Mouse (Mus musculus) heart, adult 18-20 months (tissue): ENCODE data around the gene Pth2r. TPM values are rescaled to one million over a fixed set of nuclear protein-coding genes. Genes with fewer than 3 reads are reported as not detected.

Source experiments
- DNase-seq, 2 experiments: peaks; one replicate each; pipeline ENCODE4 v3.0.0; 2021 to 2022; ENCODE audit warnings: mixed read lengths in 1 of 2
- long read RNA-seq, 2 experiments: library from polyadenylated mRNA; stranded (forward); transcript quantifications; one replicate each; pipeline ENCODE4 v2.0.0; 2021
- total RNA-seq, 2 experiments: library from RNA; stranded (reverse); gene quantifications; 2 replicates each; pipeline ENCODE4 v1.2.3; 2021

Pth2r gene
- total RNA-seq = not detected
- long read RNA-seq, experiment 1 = 0 reads
- long read RNA-seq, experiment 2 = 0 reads

DNA sequence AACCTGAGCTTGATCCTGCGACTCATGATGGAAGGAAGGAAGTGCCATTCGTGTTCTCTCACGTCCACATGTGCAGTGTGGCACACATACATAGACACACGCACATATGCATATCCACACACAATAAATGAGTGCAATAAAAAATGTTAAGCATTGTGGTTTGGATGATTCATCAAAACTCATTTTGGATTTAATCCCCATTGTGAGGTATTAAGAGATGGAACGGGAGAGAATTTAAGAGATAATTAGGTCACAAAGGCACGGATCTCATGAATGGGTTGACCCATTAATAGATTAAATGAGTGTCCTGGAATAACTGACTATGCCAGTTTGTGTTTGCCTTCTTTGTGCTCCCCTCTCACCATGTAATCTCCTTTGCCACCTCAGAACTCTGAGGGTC is at the start of gene Pth2r:
Gene Pth2r, plus strand, starts transcription at position 301 of the 400 bp plus-strand sequence.
- DNase-seq = no peak

DNA sequence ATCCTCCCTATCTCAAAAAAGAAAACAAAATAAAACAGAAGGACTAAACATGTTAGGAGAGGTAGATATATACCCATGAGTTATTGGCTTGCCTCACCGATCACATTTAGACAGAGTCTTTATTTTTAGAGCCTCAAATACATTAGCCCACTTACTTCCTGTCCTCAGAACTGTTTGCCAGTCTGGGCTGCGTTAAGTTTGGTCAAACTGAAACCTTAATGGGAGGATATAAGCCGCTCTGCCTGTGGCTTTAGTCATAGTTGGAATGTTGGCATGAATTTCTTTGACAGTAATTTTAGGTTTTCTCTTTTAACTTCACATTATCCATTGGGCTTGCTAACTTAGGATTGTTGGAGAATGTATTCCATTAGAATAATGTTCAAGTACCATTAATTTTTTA is 44.1 kb upstream of the Pth2r start:
- DNase-seq = no peak

DNA sequence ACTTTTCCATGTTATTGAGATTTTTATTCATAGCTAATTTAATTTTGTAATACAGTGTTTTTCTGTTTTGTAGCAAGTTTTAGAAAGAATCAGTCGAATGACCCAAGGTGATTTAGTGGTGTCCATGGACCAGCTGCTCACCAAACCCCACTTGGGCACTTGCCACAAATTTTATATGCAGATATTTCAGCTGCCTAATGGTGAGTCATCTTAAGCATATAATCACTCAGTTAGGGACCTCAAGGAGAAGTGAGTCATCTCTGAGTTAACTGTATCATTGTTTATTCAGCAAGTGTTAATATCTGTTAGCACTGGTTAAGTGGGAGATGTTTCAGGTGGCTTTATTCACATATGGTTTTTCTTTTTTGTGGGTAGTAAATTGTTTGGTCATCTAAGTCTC is 36.2 kb upstream of the Pth2r start:
- DNase-seq = no peak

DNA sequence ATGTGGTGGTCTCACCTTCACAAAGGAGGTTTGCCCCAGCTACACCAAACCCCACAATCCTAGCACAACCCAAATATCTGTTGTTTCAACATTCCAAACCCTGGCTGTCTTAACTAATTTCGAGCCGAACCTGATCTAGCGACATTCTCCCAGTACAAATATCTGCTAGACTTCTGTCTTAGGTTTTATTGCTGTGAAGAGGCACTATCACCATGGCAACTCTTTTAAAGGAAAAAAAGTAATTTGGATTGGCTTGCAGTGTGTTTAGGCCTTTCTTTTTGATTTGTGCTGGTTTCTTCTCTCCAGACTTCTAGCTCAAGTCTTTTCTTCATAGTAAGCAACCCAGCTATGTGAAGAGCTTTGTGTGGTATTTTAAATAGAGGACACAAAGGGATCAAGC is 1.4 kb upstream of the Pth2r start:
- no peak for DNase-seq

DNA sequence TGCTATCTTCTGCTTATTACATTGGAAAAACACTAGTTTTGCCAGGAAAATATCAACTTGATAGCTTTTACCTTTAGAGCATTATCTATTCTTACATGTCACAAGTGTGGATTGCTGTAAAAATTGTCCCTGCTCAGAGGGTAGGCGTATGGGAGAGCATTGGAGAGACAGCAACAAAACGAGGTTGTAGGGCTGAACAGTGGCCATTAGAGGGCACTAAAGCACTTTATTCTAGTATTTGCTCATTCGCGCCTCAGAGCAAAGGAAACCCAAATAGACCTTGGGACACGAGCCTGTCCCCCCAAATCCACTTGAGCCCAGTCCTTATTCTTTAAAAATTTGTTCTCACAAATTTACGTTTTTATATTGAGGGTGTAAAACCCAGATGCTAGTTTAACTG is 910 bp downstream of the Pth2r start:
- peak; percentile 21 to 66 for DNase-seq

DNA sequence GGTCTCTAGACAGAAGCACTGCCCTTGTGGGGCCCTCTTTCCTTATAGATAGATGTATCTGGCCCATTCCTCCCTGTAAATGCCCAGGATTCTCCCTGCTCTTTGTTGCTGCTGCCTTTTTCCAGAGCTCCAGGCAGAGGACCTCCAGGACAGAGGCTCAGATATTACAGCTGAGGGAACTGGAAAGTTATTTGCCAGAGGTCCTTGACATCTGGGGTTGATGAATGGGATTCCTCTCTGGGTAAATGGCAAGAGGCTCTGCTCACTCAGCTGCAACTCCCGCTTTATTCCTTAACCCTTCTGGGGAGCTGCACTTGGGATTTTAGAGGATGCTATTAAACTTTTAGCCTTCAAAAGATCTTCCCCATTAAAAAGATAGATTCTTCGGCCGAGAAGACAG is 26.6 kb downstream of the Pth2r start:
- DNase-seq = no peak

DNA sequence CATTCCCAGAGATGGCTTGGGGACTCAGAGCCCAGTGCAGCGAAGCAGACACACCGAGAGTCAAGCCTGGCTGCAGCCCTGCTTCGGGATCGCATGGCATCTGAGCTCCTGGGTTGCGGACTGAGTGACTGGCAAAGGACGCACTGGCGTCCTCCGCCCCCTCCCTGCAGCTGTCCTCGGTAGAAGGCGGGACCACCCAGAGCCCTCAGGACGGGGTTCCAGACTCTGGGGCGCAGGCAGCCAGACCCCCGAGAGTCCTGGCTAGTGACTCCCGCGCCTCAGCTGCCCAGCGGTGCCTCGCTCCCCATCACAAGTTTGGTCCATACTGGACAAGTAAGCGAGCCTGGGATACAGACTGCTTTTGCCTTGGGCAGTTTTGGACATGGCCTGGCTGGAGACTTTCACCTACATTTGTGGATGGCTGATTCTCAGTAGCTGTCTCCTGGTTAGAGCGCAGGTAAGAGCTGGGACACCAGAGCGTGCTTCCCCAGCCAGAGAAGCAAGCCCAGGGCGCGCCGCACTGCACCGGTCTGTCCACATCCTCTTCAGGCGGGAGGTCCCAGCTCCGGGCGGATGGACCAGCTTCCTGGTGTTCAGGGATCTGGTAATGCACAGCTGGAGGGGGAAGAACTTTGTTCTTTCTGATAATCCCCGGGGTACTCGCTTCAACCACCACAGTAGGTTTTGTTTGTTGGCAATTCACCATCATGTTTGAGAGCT is 29.5 kb downstream of the Pth2r start:
- DNase-seq = no peak

DNA sequence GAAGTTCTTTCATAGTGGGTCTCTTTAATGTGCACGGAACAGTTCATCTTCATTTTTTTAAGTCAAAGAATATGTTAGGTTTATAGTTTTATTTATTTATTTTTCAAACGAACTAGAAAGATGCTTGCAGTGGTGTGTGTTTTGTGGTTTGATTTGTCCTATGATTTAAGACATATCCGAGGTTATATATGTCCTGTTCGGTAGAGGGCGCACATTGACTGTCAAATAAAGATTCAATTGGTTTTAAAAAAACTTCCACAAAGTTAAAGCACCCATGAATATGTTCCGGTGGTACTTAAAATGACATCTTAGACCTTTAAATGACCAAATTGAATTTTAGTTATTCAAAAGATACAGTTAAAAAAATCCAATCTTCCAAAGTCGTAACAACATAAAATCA is 30.3 kb downstream of the Pth2r start:
- DNase-seq = peak in 1 of 2 experiments; percentile 20

DNA sequence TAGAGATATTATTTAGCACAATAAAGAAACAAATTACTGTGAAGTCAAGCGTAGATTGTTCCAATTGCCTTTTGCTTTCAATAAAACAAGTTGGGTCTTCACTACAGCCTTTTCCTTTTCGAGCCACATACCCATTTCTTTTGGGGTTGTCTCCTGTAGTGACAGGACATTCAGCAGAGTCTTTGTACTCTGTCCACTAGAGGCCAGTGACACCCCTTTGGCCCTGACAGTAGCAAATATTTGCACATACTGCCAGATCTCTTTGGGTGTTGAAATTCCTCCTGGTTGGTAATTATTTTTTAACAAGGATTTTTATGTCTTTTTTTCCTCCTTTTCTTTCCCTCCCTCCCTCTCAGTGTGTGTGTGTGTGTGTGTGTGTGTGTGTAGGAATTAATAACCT is 31.0 kb downstream of the Pth2r start:
- no peak for DNase-seq

DNA sequence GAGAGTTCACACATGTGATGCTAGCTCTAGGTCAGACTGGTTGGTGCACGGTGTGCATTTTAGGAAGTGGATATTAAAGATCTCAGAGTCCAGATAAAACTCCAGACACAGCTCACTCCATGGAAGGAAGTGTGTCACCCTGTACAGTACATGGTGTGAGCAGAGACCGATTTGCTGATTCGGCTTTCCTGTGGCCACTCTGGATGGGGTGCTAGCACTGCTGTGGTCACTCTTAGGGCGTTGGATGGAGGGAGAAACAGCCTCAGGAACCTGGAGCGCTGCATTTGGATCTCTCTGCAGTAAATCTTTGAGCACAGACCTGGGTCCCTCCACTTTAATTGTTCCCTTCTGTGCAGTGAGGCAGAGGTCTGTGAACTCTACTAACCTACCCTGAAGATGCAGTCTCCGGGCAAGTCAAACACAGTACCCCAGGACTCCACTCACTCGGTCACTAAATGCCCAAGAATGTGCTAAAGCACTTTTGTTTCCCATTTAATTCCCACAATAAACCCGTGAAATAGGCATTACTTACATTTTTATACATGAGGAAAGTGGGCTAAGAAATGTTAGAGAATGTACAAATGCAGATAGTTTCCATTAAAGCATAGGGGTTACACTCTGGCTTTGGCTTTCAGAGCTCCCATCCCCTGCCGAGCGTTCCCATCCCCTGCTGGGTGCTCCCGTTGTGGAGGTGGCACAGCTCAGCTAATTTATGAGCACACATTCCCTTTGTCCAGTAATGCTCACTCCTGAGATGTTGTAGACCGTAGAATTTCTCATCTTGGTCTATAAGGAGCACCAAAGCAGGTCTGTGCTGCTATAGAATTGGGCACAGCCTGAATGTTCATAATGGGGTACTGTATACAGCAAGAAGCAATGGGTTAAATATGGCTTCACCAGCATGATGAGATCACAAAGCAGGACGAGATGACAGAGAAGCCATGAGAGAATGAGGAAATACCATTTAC is 32.5 kb downstream of the Pth2r start:
- no peak for DNase-seq

DNA sequence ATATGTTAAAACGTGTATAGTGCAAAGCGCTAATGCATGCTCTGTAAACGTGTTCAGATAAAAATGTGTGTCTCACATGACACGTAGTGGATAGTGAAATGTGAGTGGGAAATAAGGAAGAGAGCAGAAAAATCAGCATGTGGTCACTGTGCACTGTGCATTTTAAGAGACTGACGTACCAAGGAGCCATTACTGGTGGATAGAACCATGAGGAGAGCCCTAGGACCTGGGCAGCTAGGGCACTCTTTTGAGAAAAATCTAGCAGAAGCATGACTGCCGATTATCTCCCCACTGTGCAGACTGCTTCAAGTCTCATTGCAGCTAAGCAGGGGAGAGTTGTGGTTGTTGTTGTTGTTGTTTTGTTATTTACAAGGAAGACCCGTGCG is 33.2 kb downstream of the Pth2r start:
- no peak for DNase-seq

DNA sequence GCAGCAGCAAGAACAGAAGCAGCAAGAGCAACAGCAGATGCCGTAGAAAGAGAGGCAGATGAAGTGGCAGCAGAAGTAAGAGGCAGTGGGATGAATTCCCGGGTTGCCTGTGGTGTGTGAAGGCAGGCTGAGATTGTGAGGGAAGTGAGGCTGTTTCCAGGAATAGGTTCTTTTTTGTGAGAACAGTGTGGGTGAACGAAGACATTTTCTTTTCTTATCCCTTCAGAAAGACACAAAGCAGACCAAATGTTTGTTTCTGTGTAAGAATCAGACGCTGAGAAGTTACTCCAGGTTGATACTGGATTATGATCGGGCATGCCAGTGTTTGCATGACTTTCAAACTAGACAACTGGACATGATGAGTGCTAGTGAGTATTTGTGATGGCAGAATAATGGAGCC is 52.2 kb downstream of the Pth2r start:
- no peak for DNase-seq

DNA sequence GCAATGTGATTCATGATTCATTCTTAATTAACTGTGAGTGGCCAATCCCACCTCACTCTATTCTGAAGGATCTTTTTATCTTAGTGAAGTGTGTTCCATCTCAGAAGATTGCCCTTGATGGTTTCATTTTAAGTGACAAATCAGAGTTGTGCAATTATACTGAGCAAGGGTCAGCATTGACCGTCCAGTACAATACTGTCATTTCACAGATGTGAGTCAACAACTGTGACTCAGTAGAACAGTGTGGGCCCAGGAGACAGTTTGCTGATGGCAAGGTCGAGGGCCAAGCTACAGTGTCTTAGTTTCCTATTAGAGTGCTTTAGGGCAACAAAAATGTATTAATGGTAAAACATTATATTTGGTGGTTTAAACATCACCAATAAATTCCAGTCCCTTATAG is 55.9 kb downstream of the Pth2r start:
- DNase-seq = no peak

DNA sequence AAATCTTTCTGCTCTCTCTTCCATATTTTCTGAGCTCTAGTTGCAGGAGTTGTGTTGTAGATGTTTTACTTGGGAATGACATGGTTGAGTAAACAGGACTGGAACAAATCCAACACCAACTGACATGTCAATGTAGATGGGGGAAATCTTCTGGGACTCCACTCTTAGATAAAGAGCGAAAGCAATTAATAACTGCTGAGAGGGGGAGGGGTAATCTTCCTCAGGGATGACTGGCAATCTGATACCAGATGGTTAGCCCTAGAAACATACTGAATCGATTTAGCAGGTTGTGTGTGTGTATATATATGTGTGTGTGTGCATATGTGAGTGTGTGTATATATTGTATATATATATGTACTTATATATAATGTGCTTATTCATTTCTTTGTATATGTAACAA is 58.4 kb downstream of the Pth2r start:
- no peak for DNase-seq

DNA sequence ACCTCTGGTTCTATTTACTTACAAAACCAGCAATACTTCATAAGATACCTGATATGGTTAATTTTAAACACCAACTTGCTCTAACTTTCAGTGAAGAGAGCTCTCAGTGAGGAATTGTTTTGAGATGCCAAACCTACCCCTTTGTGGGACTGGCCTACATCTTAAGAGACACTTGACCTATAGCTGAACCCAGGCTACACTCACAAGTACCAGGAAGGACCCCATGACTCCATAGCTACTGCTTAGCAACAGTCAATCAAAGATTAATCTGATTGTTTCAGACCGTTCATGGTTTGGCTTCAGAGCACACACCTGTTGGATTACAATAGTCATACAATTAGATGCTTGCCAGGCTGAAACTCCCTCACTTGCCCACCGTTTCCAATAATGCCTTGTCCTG is 71.1 kb downstream of the Pth2r start:
- DNase-seq = no peak

DNA sequence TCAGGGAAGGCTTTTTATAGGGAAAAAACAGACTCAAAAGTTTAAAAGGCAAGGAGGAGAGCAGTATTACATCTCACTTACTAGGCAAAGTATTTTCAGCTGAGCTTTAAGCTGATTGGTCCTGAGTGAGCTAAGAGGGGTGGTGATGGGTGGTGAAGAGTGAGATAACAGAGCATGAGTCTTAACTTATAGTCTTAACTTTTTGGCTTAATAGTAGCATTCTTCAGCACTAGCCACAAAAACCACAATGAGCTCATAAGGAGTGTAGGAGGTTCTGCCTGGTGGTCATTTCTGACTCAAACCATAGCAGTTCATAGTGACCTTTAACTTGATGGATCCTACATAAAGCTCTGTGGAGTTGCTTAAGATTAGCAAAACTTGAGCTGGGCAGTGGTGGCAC is 72.3 kb downstream of the Pth2r start:
- no peak for DNase-seq

DNA sequence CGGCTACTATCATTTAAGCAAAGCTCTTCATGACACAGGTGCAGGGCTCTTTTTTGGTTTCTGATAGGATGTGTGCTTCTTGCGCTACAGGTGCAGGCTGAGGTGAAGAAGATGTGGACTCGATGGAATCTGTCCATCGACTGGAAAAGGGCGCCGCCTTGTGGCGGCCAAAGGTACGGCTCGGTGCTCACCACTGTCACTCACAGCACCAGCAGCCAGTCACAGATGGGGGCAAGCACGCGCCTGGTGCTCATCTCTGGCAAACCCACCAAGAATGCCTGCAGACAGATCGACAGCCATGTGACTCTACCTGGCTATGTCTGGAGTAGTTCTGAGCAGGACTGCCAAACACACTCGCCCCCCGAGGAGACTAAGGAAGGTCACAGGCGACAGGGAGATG is 106.5 kb downstream of the Pth2r start:
- peak in 1 of 2 experiments; percentile 0 for DNase-seq

DNA sequence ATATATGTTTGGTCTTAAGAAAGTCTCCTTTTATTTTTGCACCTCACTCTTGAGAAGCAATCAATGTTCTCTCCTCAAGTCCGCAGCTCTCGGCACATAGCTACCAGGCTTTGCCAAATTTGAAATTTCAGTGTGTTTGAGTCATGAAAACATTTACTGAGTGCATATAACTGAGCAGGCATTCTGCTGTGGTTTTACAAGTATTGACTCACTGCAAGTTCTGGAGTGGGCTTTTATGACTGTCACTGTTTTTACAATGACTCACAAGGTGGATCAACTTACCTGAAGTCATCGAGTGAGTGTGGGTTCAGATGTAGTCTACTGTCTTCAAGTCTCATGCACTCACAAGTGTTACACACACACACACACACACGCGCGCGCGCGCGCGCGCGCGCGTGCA is 107.8 kb downstream of the Pth2r start:
- DNase-seq = no peak

DNA sequence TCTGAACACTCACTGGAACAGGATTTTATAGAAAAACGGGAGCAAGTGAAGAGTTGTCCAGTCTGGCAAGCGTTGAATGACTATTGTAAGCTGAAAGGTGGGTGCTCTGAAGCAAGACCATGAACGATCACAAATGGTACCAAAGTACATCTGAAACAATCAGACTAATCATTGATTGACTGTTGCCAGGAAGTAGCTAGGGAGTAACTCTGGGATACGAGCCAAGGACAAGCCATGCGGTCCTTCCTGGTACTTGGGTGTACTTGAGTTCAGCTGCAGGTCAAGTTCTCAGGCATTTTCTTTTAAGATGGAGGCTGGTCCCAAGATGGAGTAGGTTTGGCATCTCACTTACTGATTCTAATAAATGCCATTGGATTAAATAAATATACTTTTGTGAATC is 125.6 kb downstream of the Pth2r start:
- DNase-seq = no peak

DNA sequence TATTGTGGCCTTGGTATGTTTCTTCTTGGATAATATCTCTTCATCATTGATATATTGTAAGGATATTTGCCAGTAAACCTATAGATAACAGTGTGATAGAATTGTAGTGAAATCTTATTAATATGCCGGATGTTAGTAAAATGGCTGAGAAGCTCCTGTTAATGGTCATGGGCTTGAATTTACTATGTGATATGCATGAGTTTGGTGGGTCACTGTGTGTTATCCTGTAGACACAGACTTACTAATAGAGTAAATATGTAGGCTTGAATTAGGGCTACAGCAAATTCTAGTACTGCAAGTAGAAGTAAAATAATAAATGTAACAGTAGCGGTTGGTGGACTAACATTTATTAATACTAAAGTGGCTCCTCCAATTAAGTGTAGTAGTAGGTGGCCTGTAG is 139.1 kb downstream of the Pth2r start:
- DNase-seq = no peak

DNA sequence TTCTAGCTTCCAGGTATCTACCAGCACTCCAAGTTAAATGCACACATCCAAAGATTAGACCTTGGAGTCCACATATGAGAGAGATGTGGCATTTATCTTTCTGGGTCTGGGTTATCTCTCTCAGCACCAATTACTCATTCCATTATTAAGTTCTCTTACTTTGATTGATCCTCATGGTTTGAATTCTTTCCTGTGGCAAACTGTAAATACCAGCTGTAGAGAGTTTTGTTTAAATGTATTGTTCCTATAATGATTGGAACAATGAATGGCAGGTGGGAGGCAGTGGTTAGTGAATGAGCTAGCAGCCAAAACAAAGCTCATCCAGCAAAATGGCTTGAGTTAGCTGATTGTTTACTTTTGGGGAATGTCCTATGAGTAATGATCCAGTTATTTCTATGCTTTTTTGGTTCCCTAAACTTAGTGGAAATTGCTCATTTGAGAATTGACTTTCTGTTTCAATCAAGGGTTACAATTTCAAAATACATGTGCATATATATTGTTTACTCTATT is 140.7 kb downstream of the Pth2r start:
- no peak for DNase-seq
